Mouse (Mus musculus) liver, embryonic 14.5 days (tissue): ENCODE results near the gene Ccl9.

Experiments
- CTCF ChIP-seq: IDR thresholded peaks from 2 replicates; pipeline ENCODE4 v1.5.1; 2016; ENCODE audit warnings: antibody characterized with exemption, low read depth, control low read depth
- EP300 ChIP-seq: IDR thresholded peaks from 2 replicates; pipeline ENCODE4 v1.6.1; 2016; ENCODE audit warnings: antibody characterized with exemption, low read depth

GRCm38 (mm10) chr11:83618238-83618637 is 39.8 kb upstream of the Ccl9 start:
- TF ChIP-seq CTCF = no peak
- TF ChIP-seq EP300 = no peak
